Mouse (Mus musculus): Measurements from ENCODE around the gene Bhlhb9. TPM values are rescaled to one million over a fixed set of nuclear protein-coding genes. Genes with fewer than 3 reads are reported as not detected.
"Not testable (repeated sequence)": the region's sequence is repeated elsewhere in the genome, so short reads cannot be mapped to it uniquely, and the experiment has no call there.

The Bhlhb9 gene
- polyA plus RNA-seq (2012; rRNA removed): 0.13 and 0.52 TPM in 2 replicates

- H3K36me3 ChIP-seq (ENCODE audit: control insufficient read depth, insufficient read depth, low read length); H3K27me3 ChIP-seq (ENCODE audit: control insufficient read depth, insufficient read depth, low read length); H3K27ac ChIP-seq (ENCODE audit: insufficient read depth, low read depth, low read length); H3K4me1 ChIP-seq (ENCODE audit: control insufficient read depth, insufficient read depth, insufficient read length, low read length): not testable (repeated sequence)
- H3K4me3 ChIP-seq (ENCODE audit: low read depth, low read length): peak within 1 kb of the TSS; percentile 54
- 8% methylated on average over 3 of the region's 5 CpGs for WGBS
Measured at GRCm38 (mm10) chrX:135797212-135797644, at the start of gene Bhlhb9. Gene Bhlhb9, plus strand, starts transcription at chrX:135797594.

DNA sequence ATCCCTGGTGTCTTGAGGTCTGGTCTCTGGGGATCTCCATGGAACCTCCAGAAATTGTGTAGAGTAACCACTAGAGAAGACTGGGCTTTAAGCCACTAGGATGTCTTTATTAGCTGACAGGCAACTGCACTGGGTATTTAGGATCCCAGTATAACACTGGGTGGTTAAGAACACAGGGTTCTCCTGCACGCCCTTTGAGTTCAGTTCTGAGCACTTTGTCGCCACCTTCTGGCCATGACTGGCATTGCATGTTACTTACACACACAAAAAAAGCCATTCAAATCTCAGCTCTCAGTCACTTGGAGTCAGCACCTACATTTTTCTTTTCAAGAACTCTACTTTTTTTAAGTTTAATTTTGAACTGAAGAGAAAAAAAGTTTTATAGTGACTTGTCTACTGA lies 44.6 kb upstream of the Bhlhb9 start:
- Histone ChIP-seq H3K4me1 (ENCODE audit: control insufficient read depth, insufficient read depth, insufficient read length, low read length) (no peaks in the 10 kb centered on the region), H3K36me3 (ENCODE audit: control insufficient read depth, insufficient read depth, low read length) (peaks cover 6% of the 10 kb centered on the region), H3K4me3 (ENCODE audit: low read depth, low read length) (no peak overlapping the region), H3K27ac (ENCODE audit: insufficient read depth, low read depth, low read length) (no peak overlapping the region), H3K27me3 (ENCODE audit: control insufficient read depth, insufficient read depth, low read length) (no peaks in the 10 kb centered on the region)
- TF ChIP-seq CTCF (IDR thresholded peaks at IDR 0.05; ENCODE audit: extremely low read depth, insufficient read length, insufficient replicate concordance, low read depth, low read length) (peak; percentile 52; the same call in 1 of the 2 replicates), POLR2A (IDR thresholded peaks at IDR 0.05; ENCODE audit: low read depth, low read length) (no peak)
- 2% methylated on average over 2 of the region's 2 CpGs for WGBS

DNA sequence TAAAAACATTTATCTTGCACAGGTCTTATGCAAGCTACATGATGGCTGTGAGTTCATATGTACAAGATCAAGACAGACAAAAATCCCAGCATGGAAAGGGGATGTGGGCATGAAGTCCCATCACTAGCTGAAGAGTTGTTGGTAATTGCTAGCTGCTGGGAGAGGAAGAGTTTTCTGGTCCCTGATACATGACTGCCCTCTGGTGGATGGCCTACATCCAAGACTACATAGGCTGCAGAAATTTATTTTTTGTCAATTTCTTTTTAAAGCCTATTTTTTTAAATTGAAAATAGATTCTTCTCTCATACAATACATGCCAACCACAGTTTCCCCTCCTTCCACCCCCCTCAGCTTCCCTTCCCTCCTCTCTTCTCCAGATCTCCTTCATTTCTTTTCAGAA lies 35.7 kb upstream of the Bhlhb9 start:
- no peak for TF ChIP-seq POLR2A (IDR thresholded peaks at IDR 0.05; ENCODE audit: low read depth, low read length)
- no peak for TF ChIP-seq CTCF (IDR thresholded peaks at IDR 0.05; ENCODE audit: extremely low read depth, insufficient read length, insufficient replicate concordance, low read depth, low read length)
- Histone ChIP-seq H3K36me3 (ENCODE audit: control insufficient read depth, insufficient read depth, low read length) (0 out of 2 replicates have a peak, but pooled peaks cover 3% of the 10 kb centered on the region), H3K27ac (ENCODE audit: insufficient read depth, low read depth, low read length) (no peak overlapping the region), H3K27me3 (ENCODE audit: control insufficient read depth, insufficient read depth, low read length) (no peaks in the 10 kb centered on the region), H3K4me3 (ENCODE audit: low read depth, low read length) (no peak overlapping the region), H3K4me1 (ENCODE audit: control insufficient read depth, insufficient read depth, insufficient read length, low read length) (no peaks in the 10 kb centered on the region)

DNA sequence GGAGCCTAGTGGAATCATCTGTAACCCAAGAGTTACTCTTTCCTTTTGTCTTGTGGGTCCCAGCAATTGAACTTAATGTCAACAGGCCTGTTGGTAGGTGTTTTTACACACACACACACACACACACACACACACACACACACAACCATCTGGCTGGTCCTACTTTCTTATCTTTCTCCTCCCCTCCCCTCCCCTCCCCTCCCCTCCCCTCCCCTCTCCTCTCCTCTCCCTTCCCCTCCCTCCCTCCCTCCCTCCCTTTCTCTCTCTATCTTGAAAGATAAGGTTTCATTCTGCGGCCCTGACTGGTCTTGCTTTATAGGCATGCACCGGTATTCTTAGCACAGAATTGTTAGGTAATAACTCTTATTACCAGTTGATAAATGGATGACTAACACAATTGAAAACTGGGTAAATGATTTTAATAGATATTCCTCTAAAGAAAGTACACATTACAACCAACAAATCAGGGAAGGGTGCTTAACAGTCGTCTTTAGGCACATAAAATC lies 29.3 kb upstream of the Bhlhb9 start:
- no peaks in the 10 kb centered on the region for H3K36me3 ChIP-seq (ENCODE audit: control insufficient read depth, insufficient read depth, low read length)
- H3K27ac ChIP-seq (ENCODE audit: insufficient read depth, low read depth, low read length): no peak overlapping the region
- no peak for TF ChIP-seq CTCF (IDR thresholded peaks at IDR 0.05; ENCODE audit: extremely low read depth, insufficient read length, insufficient replicate concordance, low read depth, low read length)
- WGBS: 29% methylated on average over 3 of the region's 3 CpGs
- no peak overlapping the region for H3K4me3 ChIP-seq (ENCODE audit: low read depth, low read length)
- 0 out of 2 replicates have a peak, but pooled peaks cover 1% of the 10 kb centered on the region for H3K4me1 ChIP-seq (ENCODE audit: control insufficient read depth, insufficient read depth, insufficient read length, low read length)
- H3K27me3 ChIP-seq (ENCODE audit: control insufficient read depth, insufficient read depth, low read length): no peaks in the 10 kb centered on the region

DNA sequence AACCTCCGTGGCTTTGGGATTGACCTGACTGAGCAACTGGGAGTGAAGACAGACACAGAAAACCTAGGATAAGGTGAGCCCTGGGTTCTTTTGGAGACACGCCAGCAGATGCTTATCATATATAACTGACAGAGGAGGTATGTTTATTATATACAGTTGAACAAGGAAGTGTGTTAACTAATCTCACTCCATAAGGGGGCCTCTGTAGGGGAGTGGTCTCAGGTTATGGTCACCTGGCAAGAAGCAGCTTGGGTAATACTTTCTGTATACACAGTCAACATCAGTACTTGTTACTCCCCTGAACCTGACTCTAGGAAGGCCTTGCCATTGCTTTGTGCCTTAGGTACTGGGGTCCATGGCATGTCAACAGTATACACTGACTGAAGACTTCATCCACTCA lies 28.8 kb upstream of the Bhlhb9 start:
- 32% methylated on average over 2 of the region's 2 CpGs for WGBS
- Histone ChIP-seq H3K36me3 (ENCODE audit: control insufficient read depth, insufficient read depth, low read length) (no peaks in the 10 kb centered on the region), H3K27me3 (ENCODE audit: control insufficient read depth, insufficient read depth, low read length) (no peaks in the 10 kb centered on the region), H3K27ac (ENCODE audit: insufficient read depth, low read depth, low read length) (no peak overlapping the region), H3K4me3 (ENCODE audit: low read depth, low read length) (no peak overlapping the region), H3K4me1 (ENCODE audit: control insufficient read depth, insufficient read depth, insufficient read length, low read length) (0 out of 2 replicates have a peak, but pooled peaks cover 1% of the 10 kb centered on the region)
- TF ChIP-seq CTCF (IDR thresholded peaks at IDR 0.05; ENCODE audit: extremely low read depth, insufficient read length, insufficient replicate concordance, low read depth, low read length): no peak
- TF ChIP-seq POLR2A (IDR thresholded peaks at IDR 0.05; ENCODE audit: low read depth, low read length): no peak

DNA sequence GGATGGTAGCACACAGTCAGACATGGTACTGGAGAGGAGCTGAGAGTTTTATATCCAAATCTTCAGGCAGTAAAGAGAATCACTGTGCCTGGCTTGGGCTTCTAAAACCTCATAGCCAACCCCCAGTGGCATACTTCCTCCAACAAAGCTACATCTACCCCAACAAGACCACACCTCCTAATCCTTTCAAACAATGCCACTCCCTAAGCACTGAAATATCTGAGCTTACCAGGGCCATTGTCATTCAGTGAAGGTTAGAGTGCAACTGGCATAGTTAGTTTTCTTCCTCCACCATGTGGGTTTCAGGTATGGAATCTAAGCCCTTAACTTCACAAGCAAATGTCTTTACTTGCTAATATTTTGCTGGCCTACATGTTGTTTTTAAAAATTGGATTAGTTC lies 5.9 kb upstream of the Bhlhb9 start:
- H3K4me3 ChIP-seq (ENCODE audit: low read depth, low read length): no peak overlapping the region
- H3K36me3 ChIP-seq (ENCODE audit: control insufficient read depth, insufficient read depth, low read length): no peaks in the 10 kb centered on the region
- H3K27me3 ChIP-seq (ENCODE audit: control insufficient read depth, insufficient read depth, low read length): no peaks in the 10 kb centered on the region
- TF ChIP-seq POLR2A (IDR thresholded peaks at IDR 0.05; ENCODE audit: low read depth, low read length): no peak
- TF ChIP-seq CTCF (IDR thresholded peaks at IDR 0.05; ENCODE audit: extremely low read depth, insufficient read length, insufficient replicate concordance, low read depth, low read length): no peak
- H3K27ac ChIP-seq (ENCODE audit: insufficient read depth, low read depth, low read length): no peak overlapping the region
- no peaks in the 10 kb centered on the region for H3K4me1 ChIP-seq (ENCODE audit: control insufficient read depth, insufficient read depth, insufficient read length, low read length)

- TF ChIP-seq POLR2A (IDR thresholded peaks at IDR 0.05; ENCODE audit: low read depth, low read length) (no peak), CTCF (IDR thresholded peaks at IDR 0.05; ENCODE audit: extremely low read depth, insufficient read length, insufficient replicate concordance, low read depth, low read length) (no peak)
- Histone ChIP-seq H3K27ac (ENCODE audit: insufficient read depth, low read depth, low read length) (no peak overlapping the region), H3K4me3 (ENCODE audit: low read depth, low read length) (no peak overlapping the region), H3K4me1 (ENCODE audit: control insufficient read depth, insufficient read depth, insufficient read length, low read length) (no peaks in the 10 kb centered on the region), H3K27me3 (ENCODE audit: control insufficient read depth, insufficient read depth, low read length) (no peaks in the 10 kb centered on the region), H3K36me3 (ENCODE audit: control insufficient read depth, insufficient read depth, low read length) (no peaks in the 10 kb centered on the region)
- WGBS: 82% methylated on average over 6 of the region's 6 CpGs
Measured at GRCm38 (mm10) chrX:135792326-135792725, 5.1 kb upstream of the Bhlhb9 start.

DNA sequence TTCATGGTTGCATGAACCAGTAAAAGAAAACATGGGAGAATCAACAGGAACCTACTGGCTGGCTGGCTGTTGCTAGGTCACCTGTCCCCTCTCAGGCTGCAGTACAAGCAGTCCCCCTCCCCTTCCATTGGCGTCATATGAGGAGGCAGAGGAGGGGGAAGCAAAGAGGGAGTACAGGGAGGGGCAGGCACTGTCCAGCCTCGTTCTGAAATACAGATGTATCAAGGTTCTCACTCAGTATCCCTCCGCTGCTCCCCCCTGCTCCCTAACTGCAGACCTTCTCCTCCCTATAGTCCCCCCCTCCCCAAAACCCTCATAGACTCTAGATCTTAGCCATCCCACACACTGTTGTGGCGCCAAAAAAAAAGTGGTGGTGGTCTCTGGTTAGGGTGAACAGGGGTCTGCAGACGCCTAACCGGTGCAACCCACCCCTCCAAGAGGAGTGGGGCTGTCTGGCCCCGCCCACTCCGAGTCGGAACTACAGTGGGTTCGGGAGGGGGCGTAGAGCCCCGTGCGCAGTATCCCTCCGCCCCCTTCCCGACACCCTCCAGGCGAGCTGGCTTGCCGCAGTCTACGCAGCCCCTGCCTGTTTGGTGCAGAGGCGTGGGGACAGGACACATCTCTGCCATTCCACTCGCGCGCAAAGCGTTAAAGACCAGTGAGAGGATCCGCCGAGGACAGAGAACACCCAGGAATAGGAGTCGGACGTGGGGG lies 1.6 kb upstream of the Bhlhb9 start:
- H3K4me3 ChIP-seq (ENCODE audit: low read depth, low read length): peak overlapping the region; percentile 54
- not testable (repeated sequence) for H3K27me3 ChIP-seq (ENCODE audit: control insufficient read depth, insufficient read depth, low read length); H3K4me1 ChIP-seq (ENCODE audit: control insufficient read depth, insufficient read depth, insufficient read length, low read length); H3K36me3 ChIP-seq (ENCODE audit: control insufficient read depth, insufficient read depth, low read length); H3K27ac ChIP-seq (ENCODE audit: insufficient read depth, low read depth, low read length)
- 14% methylated on average over 27 of the region's 27 CpGs for WGBS

DNA sequence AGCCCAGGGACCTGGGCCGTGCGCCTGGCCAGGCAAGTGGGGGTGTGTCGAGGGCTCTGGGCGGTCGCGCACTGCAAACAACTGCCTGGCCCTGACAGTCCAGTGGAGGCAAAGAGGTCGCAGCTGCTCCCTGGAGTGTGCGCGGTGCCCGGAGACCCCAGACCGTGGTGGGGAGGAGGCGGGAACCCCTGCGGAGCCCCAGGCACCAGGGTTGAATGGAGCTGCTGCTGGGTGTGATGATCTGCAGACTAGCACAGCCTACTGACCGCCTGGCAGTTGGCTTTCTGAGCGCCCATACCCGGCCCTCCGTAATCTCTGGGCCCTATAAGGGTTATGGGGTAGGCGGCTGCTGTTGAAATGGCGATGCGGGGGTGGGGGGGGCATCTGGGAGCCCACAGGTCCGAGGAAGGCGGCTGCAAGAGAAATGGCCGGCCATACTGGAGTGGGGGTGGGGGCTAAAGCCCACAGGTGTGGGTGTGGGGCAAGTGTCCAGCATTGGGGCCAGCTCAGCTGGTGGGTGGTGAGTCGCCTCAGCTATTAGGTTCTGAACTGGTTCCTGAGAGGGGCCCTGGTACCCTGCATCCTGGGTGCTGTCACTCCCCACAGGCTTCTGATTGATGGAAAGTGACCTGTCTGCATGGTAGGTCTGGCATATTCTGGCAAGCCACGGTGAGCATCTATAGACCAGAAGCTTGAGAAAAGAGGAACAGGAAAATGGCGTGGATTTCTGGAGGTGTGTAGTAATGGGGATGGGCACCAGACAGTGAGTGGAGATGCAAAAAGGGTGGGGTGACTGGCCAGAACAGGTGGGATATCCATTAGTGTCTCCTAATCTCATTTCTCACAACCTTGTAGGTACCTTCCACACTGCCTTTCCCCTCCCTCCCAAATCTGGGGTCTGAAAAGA lies 836 bp upstream of the Bhlhb9 start:
- H3K27ac ChIP-seq (ENCODE audit: insufficient read depth, low read depth, low read length); H3K27me3 ChIP-seq (ENCODE audit: control insufficient read depth, insufficient read depth, low read length); H3K4me1 ChIP-seq (ENCODE audit: control insufficient read depth, insufficient read depth, insufficient read length, low read length); H3K36me3 ChIP-seq (ENCODE audit: control insufficient read depth, insufficient read depth, low read length): not testable (repeated sequence)
- H3K4me3 ChIP-seq (ENCODE audit: low read depth, low read length): peak overlapping the region; percentile 54
- 13% methylated on average over 26 of the region's 26 CpGs for WGBS

All from small intestine, adult 2 months (tissue).